Mouse (Mus musculus) liver, postnatal 0 days (tissue): ENCODE measurements around the gene Plk2.

Source experiments
- CTCF ChIP-seq: sonication (generic); IDR thresholded peaks from 2 replicates; pipeline ENCODE4 v1.5.1; 2016; ENCODE audit warnings: antibody characterized with exemption, low read depth
- EP300 ChIP-seq: IDR thresholded peaks from 2 replicates; pipeline ENCODE4 v1.6.1; 2016; ENCODE audit warnings: antibody characterized with exemption, low read depth, mild to moderate bottlenecking

DNA sequence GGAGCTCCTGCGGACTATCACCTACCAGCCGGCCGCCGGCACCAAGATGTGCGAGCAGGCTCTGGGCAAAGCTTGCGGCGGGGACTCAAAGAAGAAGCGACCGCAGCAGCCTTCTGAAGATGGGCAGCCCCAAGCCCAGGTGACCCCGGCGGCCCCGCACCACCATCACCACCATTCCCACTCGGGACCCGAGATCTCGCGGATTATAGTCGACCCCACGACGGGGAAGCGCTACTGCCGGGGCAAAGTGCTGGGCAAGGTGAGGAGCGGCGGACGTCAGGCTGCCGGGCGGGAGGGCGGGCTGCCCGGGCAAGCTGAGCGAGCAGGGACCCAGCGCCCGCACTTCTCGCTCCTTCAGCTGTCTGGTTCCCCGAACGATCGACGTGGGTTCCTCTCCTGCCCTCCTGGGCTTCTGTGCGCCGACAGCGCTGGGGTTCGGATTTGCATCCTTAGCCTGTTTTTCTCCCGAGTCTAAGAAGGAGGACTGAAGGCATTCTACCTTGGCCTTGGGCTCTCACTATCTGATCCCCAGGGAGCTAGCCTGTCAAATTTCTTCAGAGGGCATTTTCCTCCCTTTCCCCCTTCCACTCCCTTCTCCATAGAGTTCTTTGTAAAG, 441 bp downstream of the Plk2 start:
- no peak for TF ChIP-seq CTCF
- TF ChIP-seq EP300: no peak
